Mouse (Mus musculus) CH12.LX (cell line): ENCODE data around the gene Pex16. TPM values are rescaled to one million over a fixed set of nuclear protein-coding genes. Genes with fewer than 3 reads are reported as not detected.

ENCODE experiments used
- DNase-seq: peaks from one replicate; pipeline ENCODE4 v3.0.0-alpha.2; 2013; ENCODE audit errors: extremely low read depth
- H3K27ac ChIP-seq: 2 replicates; pipeline ENCODE4 v1.5.1; 2012; ENCODE audit warnings: low read depth, mild to moderate bottlenecking, control low read depth, moderate library complexity; ENCODE audit not compliant: insufficient read depth
- H3K27me3 ChIP-seq: replicated peaks from 2 replicates; pipeline ENCODE3; 2012; ENCODE audit warnings: inconsistent platforms
- H3K36me3 ChIP-seq, 2 experiments: replicated peaks in 1 of 2; 2 replicates each; pipeline versions ENCODE3 to v1.6.1; 2012; ENCODE audit warnings: inconsistent platforms in 1 of 2, low read length in 1 of 2, mild to moderate bottlenecking in 1 of 2, mixed read lengths in 1 of 2, moderate library complexity in 1 of 2; ENCODE audit not compliant: control insufficient read depth in 1 of 2, insufficient read depth in 1 of 2
- H3K4me1 ChIP-seq, 2 experiments: 2 replicates each; pipeline ENCODE4 v1.6.1; 2012; ENCODE audit warnings: inconsistent platforms in 1 of 2, moderate library complexity in 1 of 2; ENCODE audit not compliant: insufficient read depth in 2 of 2, control insufficient read depth in 1 of 2
- H3K4me2 ChIP-seq: 2 replicates; pipeline ENCODE4 v1.6.1; 2012; ENCODE audit warnings: low read depth, mild to moderate bottlenecking, control low read depth; ENCODE audit not compliant: poor library complexity, insufficient read depth, severe bottlenecking
- H3K4me3 ChIP-seq, 3 experiments: fragments of 150-350 bp in 1 of 3; sonication (generic) in 1 of 3; replicated peaks in 1 of 3; 2 replicates each; pipeline versions ENCODE3 to v1.5.1; 2011 to 2012; ENCODE audit warnings: low read depth in 2 of 3, low read length in 2 of 3, mild to moderate bottlenecking in 2 of 3, moderate library complexity in 2 of 3, control low read depth in 1 of 3, improper control_type of control experiment in 1 of 3, inconsistent platforms in 1 of 3, mixed read lengths in 1 of 3; ENCODE audit not compliant: poor library complexity in 1 of 3
- H3K79me2 ChIP-seq: replicated peaks from 2 replicates; pipeline ENCODE4 v1.6.1; 2012; ENCODE audit warnings: mild to moderate bottlenecking, moderate library complexity; ENCODE audit not compliant: control insufficient read depth, poor library complexity, insufficient read depth, severe bottlenecking; ENCODE audit errors: extremely low read depth
- H3K9ac ChIP-seq: 2 replicates; pipeline ENCODE4 v1.6.1; 2012; ENCODE audit warnings: low read depth, mild to moderate bottlenecking, control low read depth, moderate library complexity; ENCODE audit not compliant: insufficient read depth
- H3K9me3 ChIP-seq: replicated peaks from 2 replicates; pipeline ENCODE3; 2012; ENCODE audit warnings: low read length, inconsistent platforms, mixed read lengths
- CHD2 ChIP-seq: IDR thresholded peaks from 2 replicates; pipeline ENCODE4 v1.6.1; 2011; ENCODE audit warnings: low read length, improper control_type of control experiment
- ELF1 ChIP-seq: IDR thresholded peaks from 2 replicates; pipeline ENCODE4 v1.6.1; 2014; ENCODE audit warnings: low read depth, mild to moderate bottlenecking, inconsistent platforms, low read length, improper control_type of control experiment
- GABPA ChIP-seq: IDR thresholded peaks from 2 replicates; pipeline ENCODE4 v1.6.1; 2012; ENCODE audit warnings: low read depth, low read length, improper control_type of control experiment, inconsistent platforms; ENCODE audit not compliant: insufficient replicate concordance
- IRF4 ChIP-seq: IDR thresholded peaks from 2 replicates; pipeline ENCODE4 v1.6.1; 2014; ENCODE audit warnings: low read depth, mild to moderate bottlenecking, inconsistent platforms, low read length, improper control_type of control experiment
- JUND ChIP-seq: conservative IDR thresholded peaks from 2 replicates; pipeline ENCODE4 v1.6.1; 2011; ENCODE audit warnings: low read depth, low read length, improper control_type of control experiment
- MEF2A ChIP-seq: IDR thresholded peaks from 2 replicates; pipeline ENCODE4 v1.6.1; 2014; ENCODE audit warnings: low read depth, mild to moderate bottlenecking, inconsistent platforms, low read length, improper control_type of control experiment, borderline replicate concordance
- MXI1 ChIP-seq: IDR thresholded peaks from 2 replicates; pipeline ENCODE4 v1.6.1; 2011; ENCODE audit warnings: mild to moderate bottlenecking, low read depth, low read length, improper control_type of control experiment
- NRF1 ChIP-seq: IDR thresholded peaks from 2 replicates; pipeline ENCODE4 v1.6.1; 2014; ENCODE audit warnings: low read depth, mild to moderate bottlenecking, inconsistent platforms, low read length, improper control_type of control experiment, moderate library complexity
- POLR2A ChIP-seq: IDR thresholded peaks from 2 replicates; pipeline ENCODE4 v1.6.1; 2011; ENCODE audit warnings: low read depth, mild to moderate bottlenecking, improper control_type of control experiment, low read length
- RCOR1 ChIP-seq: conservative IDR thresholded peaks from 2 replicates; pipeline ENCODE4 v1.6.1; 2012; ENCODE audit warnings: low read depth, mild to moderate bottlenecking, inconsistent platforms, low read length, improper control_type of control experiment
- USF1 ChIP-seq: IDR thresholded peaks from 2 replicates; pipeline ENCODE4 v1.6.1; 2014; ENCODE audit warnings: low read depth, mild to moderate bottlenecking, inconsistent platforms, low read length, improper control_type of control experiment
- USF2 ChIP-seq: conservative IDR thresholded peaks from 2 replicates; pipeline ENCODE4 v1.6.1; 2011; ENCODE audit warnings: low read depth, low read length, improper control_type of control experiment
- dilution Hi-C: fragments of 300-500 bp; cut with MboI; formaldehyde crosslinking; loops from 2 replicates; pipeline ENCODE4 v1.14.3; 2020; ENCODE audit warnings: low sequenced_read_pairs; ENCODE audit not compliant: extremely low pct_unique_long_range_greater_than_20kb, extremely low pct_ligation_motif_present
- in situ Hi-C: fragments of 300-500 bp; cut with MboI; formaldehyde crosslinking; loops from 3 replicates; pipeline ENCODE4 v1.14.3; 2019; ENCODE audit warnings: low sequenced_read_pairs, low pct_ligation_motif_present, low pct_unique_long_range_greater_than_20kb, mixed read lengths
- polyA plus RNA-seq: library from polyadenylated mRNA; unstranded; fragments of >175 nt; gene quantifications from 2 replicates; pipeline ENCODE4 v1.2.1, GENCODE M21; 2012; ENCODE audit warnings: low read depth; ENCODE audit not compliant: insufficient read length
- total RNA-seq, 2 experiments: library from RNA; depleted of rRNA; stranded (reverse); fragments of 300-350 nt in 1 of 2; fragments of >200 nt in 1 of 2; gene quantifications; 2 replicates each; pipeline ENCODE4 v1.2.3; 2012 to 2014

Pex16 gene
- total and polyA plus RNA-seq, 3 experiments: 28.7 to 44.0 (median 36.6) TPM

GRCm38 (mm10) chr2:92367383-92368029 is 7.0 kb upstream of the Pex16 start:
- no peak overlapping the region for H3K4me3 ChIP-seq
- no peak overlapping the region for H3K4me2 ChIP-seq
- H3K79me2 ChIP-seq: no peaks in the 10 kb centered on the region
- no peak for DNase-seq
- in situ Hi-C loops: no loop called here
- no peaks in the 10 kb centered on the region for H3K9me3 ChIP-seq
- peaks cover 10 to 28% of the 10 kb centered on the region in 2 experiments for H3K36me3 ChIP-seq
- dilution Hi-C loops: no loop called here
- H3K4me1 ChIP-seq: peaks cover 12 to 13% of the 10 kb centered on the region in 2 experiments
- H3K9ac ChIP-seq: no peak overlapping the region
- H3K27me3 ChIP-seq: peaks cover 6% of the 10 kb centered on the region
- no peak overlapping the region for H3K27ac ChIP-seq
- TF ChIP-seq NRF1 (no peak), USF2 (no peak), MEF2A (no peak), JUND (no peak), ELF1 (no peak), RCOR1 (no peak), IRF4 (no peak)
- TF ChIP-seq, all 38 proteins: peak for 0

- dilution Hi-C loops (no loop called here), in situ Hi-C loops (no loop called here)
- no peaks in the 10 kb centered on the region for H3K9me3 ChIP-seq
- H3K4me1 ChIP-seq: peaks cover 13 to 23% of the 10 kb centered on the region in 2 experiments
- peaks cover 0 to 7% of the 10 kb centered on the region in 2 experiments for H3K36me3 ChIP-seq
- H3K27ac ChIP-seq: no peak overlapping the region
- peak overlapping the region in 1 of 3 experiments; percentile 5 for H3K4me3 ChIP-seq
- H3K79me2 ChIP-seq: no peaks in the 10 kb centered on the region
- peaks cover 9% of the 10 kb centered on the region for H3K27me3 ChIP-seq
- no peak for TF ChIP-seq GABPA
- no peak for TF ChIP-seq MXI1
- no peak for TF ChIP-seq USF1
- TF ChIP-seq POLR2A: no peak
- no peak for TF ChIP-seq CHD2
- no peak for DNase-seq
- no peak overlapping the region for H3K9ac ChIP-seq
- H3K4me2 ChIP-seq: 0 out of 2 replicates have a peak overlapping the region, but pooled peaks have one; percentile 23
These were observed 4.1 kb upstream of the Pex16 start for GRCm38 (mm10) chr2:92370375-92370774.
